Mouse (Mus musculus) small intestine, adult 2 months (tissue): ENCODE data around the gene Myh7.

ENCODE experiments used
- CTCF ChIP-seq: fragments of 200-500 bp; IDR thresholded peaks from 2 replicates; pipeline ENCODE4 v1.5.1; 2012; ENCODE audit warnings: low read depth, mild to moderate bottlenecking, control low read depth, inconsistent platforms, low read length, moderate library complexity, mixed read lengths; ENCODE audit not compliant: insufficient replicate concordance, insufficient read length; ENCODE audit errors: extremely low read depth
- POLR2A ChIP-seq: fragments of 200-500 bp; IDR thresholded peaks from 2 replicates; pipeline ENCODE4 v1.6.1; 2012; ENCODE audit warnings: low read depth, mild to moderate bottlenecking, control low read depth, inconsistent platforms, low read length, moderate library complexity

DNA sequence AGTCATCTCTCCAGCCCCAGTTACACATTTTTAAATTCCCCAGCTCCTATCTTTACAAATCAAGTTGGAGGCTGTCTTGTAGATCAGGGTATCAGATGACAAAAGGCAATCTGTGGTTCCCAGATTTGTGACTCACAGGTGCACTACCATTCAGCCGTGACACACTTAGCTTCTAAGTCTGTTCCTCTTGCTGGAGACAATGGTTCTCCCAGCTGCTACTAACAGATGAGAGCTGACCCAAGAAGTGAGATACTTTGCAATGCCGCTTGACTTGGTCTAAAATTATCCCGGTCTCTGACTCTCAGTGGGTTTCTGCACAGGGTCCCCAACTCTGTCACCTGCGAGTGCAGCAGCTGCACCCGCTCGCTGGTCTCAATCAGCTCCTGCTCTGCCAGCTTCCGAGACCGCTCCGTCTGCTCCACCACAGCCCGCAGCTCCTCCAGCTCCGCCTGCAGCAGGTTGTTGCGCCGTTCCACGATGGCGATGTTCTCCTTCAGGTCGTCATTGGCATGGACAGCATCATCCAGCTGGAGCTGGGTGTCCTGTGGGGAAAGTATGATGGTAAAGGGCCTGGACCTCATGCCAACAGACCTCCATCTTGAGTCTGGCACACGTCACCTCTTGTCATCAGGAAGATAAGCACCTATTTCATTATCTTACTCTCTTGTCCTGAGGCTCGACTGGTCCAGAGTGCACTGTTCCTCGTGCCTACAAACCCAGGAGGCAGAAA is 48.3 kb downstream of the Myh7 start:
- no peak for TF ChIP-seq CTCF
- no peak for TF ChIP-seq POLR2A
